16 mouse cellular contexts compared by ENCODE assay signal in genomic region chr13:104606786-104607580, GRCm38 (mm10).
DNase-seq lines count a peak whose midpoint lies in the region; ATAC-seq and TF ChIP-seq lines count a peak whose summit lies in the region.
"Had no signal": no experiment of that assay in that cellular context is flagged by ENCODE, and none has a peak within 500 bp of the region (broad histone marks: within the 10 kb centered on the region; RNA-seq: fewer than 3 reads in every experiment).

No protein-coding gene starts in this region.

- H3K4me2 ChIP-seq in liver, embryonic 11.5 days = no peak overlapping the region
- no peak overlapping the region for H3K4me2 ChIP-seq in liver, postnatal 0 days (ENCODE audit: low read depth, low read length)
- H3K4me2 ChIP-seq in hindbrain, embryonic 14.5 days (replicated peaks) = no peak overlapping the region
- H3K4me2 ChIP-seq: heart, embryonic 13.5 days; hindbrain, embryonic 15.5 days; neural tube, embryonic 12.5 days; stomach, embryonic 15.5 days had no signal

- no peak for TF ChIP-seq EP300 in liver, postnatal 0 days (IDR thresholded peaks at IDR 0.05; ENCODE audit: low read depth)

- H3K27ac ChIP-seq in liver, embryonic 11.5 days (ENCODE audit: low read depth, low read length) = no peak overlapping the region
- H3K27ac ChIP-seq in liver, postnatal 0 days (ENCODE audit: low read depth) = no peak overlapping the region
- no peak overlapping the region for H3K27ac ChIP-seq in hindbrain, embryonic 14.5 days
- H3K27ac ChIP-seq: heart, embryonic 13.5 days; hindbrain, embryonic 15.5 days; neural tube, embryonic 12.5 days; stomach, embryonic 15.5 days had no signal

- DNase-seq in liver, embryonic 11.5 days (ENCODE audit: low spot score) = no peak
- no peak for DNase-seq in liver, postnatal 0 days
- DNase-seq in ZHBTc4 (ENCODE audit: low read depth, low spot score) = peak; percentile 59
- peak; percentile 35 to 62 for DNase-seq in thymus, postnatal 36 days
- no peak for DNase-seq in spleen, adult 18-20 months
- no peak for DNase-seq in hindbrain, embryonic 14.5 days (ENCODE audit: low spot score)
- DNase-seq in layer of hippocampus, adult 9-11 months = no peak
- DNase-seq: kidney, postnatal 36 days; lung, postnatal 10 days had no signal

- ATAC-seq in liver, embryonic 11.5 days (replicated peaks; ENCODE audit: low FRiP score) = peak; percentile 39; the same call in 1 of the 2 replicates
- ATAC-seq in liver, postnatal 0 days = no peak; the same call in 1 of the 2 replicates
- ATAC-seq in megakaryocyte progenitor cell, adult 5-6 weeks (replicated peaks; ENCODE audit: poor library complexity) = peak; percentile 69
- no peak for ATAC-seq in hindbrain, embryonic 14.5 days (ENCODE audit: low FRiP score)

- H3K4me1 ChIP-seq in liver, embryonic 11.5 days (replicated peaks; ENCODE audit: control insufficient read depth, insufficient read depth, low read length) = no peaks in the 10 kb centered on the region
- H3K4me1 ChIP-seq in liver, postnatal 0 days (ENCODE audit: insufficient read depth) = no peaks in the 10 kb centered on the region; the same call in none of the 2 replicates
- H3K4me1 ChIP-seq in hindbrain, embryonic 14.5 days (replicated peaks; ENCODE audit: control insufficient read depth, insufficient read depth, low read length) = no peaks in the 10 kb centered on the region
- H3K4me1 ChIP-seq: hindbrain, embryonic 15.5 days; neural tube, embryonic 12.5 days; stomach, embryonic 15.5 days had no signal

- H3K27me3 ChIP-seq in liver, embryonic 11.5 days (replicated peaks; ENCODE audit: control insufficient read depth, insufficient read depth, low read length) = no peaks in the 10 kb centered on the region
- no peaks in the 10 kb centered on the region for H3K27me3 ChIP-seq in liver, postnatal 0 days (ENCODE audit: insufficient read depth, low read length)
- H3K27me3 ChIP-seq in hindbrain, embryonic 14.5 days (ENCODE audit: control insufficient read depth, insufficient read depth, low read length) = no peaks in the 10 kb centered on the region
- H3K27me3 ChIP-seq: heart, embryonic 13.5 days; hindbrain, embryonic 15.5 days; neural tube, embryonic 12.5 days; stomach, embryonic 15.5 days had no signal

- no peak overlapping the region for H3K9ac ChIP-seq in liver, embryonic 11.5 days (ENCODE audit: low read depth, low read length)
- H3K9ac ChIP-seq in liver, postnatal 0 days (replicated peaks) = no peak overlapping the region
- no peak overlapping the region for H3K9ac ChIP-seq in hindbrain, embryonic 14.5 days
- H3K9ac ChIP-seq: heart, embryonic 13.5 days; hindbrain, embryonic 15.5 days; neural tube, embryonic 12.5 days; stomach, embryonic 15.5 days had no signal

- no peaks in the 10 kb centered on the region for H3K9me3 ChIP-seq in liver, embryonic 11.5 days (ENCODE audit: control insufficient read depth, low read length)
- H3K9me3 ChIP-seq in liver, postnatal 0 days (ENCODE audit: low read length) = no peaks in the 10 kb centered on the region
- H3K9me3 ChIP-seq in hindbrain, embryonic 14.5 days (ENCODE audit: control insufficient read depth, low read length) = no peaks in the 10 kb centered on the region
- H3K9me3 ChIP-seq: G1E; heart, embryonic 13.5 days; hindbrain, embryonic 15.5 days; neural tube, embryonic 12.5 days; stomach, embryonic 15.5 days had no signal

- WGBS in liver, embryonic 11.5 days = 68% methylated on average over 14 of the region's 14 CpGs
- 52% methylated on average over 14 of the region's 14 CpGs for WGBS in liver, postnatal 0 days (ENCODE audit: insufficient replicate concordance)
- WGBS in hindbrain, embryonic 14.5 days = 78% methylated on average over 14 of the region's 14 CpGs

- H3K4me3 ChIP-seq in liver, embryonic 11.5 days (ENCODE audit: low read depth, low read length) = no peak overlapping the region
- H3K4me3 ChIP-seq in liver, postnatal 0 days (ENCODE audit: low read depth, low read length) = no peak overlapping the region
- no peak overlapping the region for H3K4me3 ChIP-seq in hindbrain, embryonic 14.5 days (replicated peaks; ENCODE audit: low read length)
- H3K4me3 ChIP-seq: erythroblast, embryonic 14.5 days; heart, embryonic 13.5 days; hindbrain, embryonic 15.5 days; neural tube, embryonic 12.5 days; stomach, embryonic 15.5 days had no signal

- no peak for TF ChIP-seq CTCF in liver, postnatal 0 days (IDR thresholded peaks at IDR 0.05; ENCODE audit: low read depth)

- no peaks in the 10 kb centered on the region for H3K36me3 ChIP-seq in liver, embryonic 11.5 days (ENCODE audit: control insufficient read depth, insufficient read depth, low read length)
- no peaks in the 10 kb centered on the region for H3K36me3 ChIP-seq in liver, postnatal 0 days (replicated peaks; ENCODE audit: insufficient read depth, low read length)
- no peaks in the 10 kb centered on the region for H3K36me3 ChIP-seq in hindbrain, embryonic 14.5 days (replicated peaks; ENCODE audit: control insufficient read depth, insufficient read depth)
- H3K36me3 ChIP-seq: G1E; heart, embryonic 13.5 days; hindbrain, embryonic 15.5 days; neural tube, embryonic 12.5 days; stomach, embryonic 15.5 days had no signal

Comparison
In these comparisons a context has a peak if more than half of its experiments do, and no peak if none do; other contexts are left out.
1. ATAC-seq: peak in liver, embryonic 11.5 days (single experiment) and megakaryocyte progenitor cell, adult 5-6 weeks (single experiment); none in liver, postnatal 0 days (single experiment) and hindbrain, embryonic 14.5 days (single experiment).
2. DNase-seq: peak in ZHBTc4 (single experiment) and thymus, postnatal 36 days (2 of 2); none in liver, embryonic 11.5 days (single experiment), liver, postnatal 0 days (single experiment), spleen, adult 18-20 months (0 of 2), hindbrain, embryonic 14.5 days (single experiment) and layer of hippocampus, adult 9-11 months (single experiment).